ENCODE assay signal across 11 mouse cellular contexts in the genomic region with DNA sequence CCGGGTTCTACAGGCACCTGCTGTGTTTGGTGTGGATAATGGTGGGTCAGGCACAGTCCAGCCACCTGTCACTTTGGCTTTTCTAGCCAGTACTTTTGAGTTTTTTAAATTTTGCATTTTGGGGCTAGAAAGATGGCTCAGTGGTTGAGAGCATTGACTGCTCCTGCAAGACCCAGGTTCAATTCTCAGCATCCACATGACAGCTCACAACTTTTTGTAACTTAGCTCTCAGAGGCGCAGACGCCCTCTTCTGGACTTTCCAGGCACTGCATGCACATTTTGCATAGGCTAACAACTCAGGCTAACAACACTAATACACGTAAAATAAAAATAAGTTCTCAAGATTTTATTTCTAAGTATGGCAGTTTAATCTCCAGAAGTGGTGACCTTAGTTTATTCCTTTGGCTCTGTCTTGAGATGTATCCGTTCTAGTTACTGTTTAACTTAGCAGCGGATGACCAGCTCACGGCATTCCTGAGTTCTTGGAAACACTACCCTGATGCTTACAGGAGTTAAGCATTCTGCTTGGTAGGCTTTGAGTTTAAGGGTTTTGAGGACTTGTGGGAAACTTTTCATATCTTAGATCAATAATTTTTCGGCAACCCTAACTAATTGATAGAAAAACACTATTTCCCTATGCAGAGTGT. TPM values are rescaled to one million over a fixed set of nuclear protein-coding genes. Genes with fewer than 3 reads are reported as not detected.
A peak's percentile ranks its signal among the peaks of the same experiment; 100 is the strongest.
DNase-seq lines count a peak whose midpoint lies in the region; ATAC-seq and TF ChIP-seq lines count a peak whose summit lies in the region.
"Had no signal": no experiment of that assay in that cellular context is flagged by ENCODE, and none has a peak within 500 bp of the region (broad histone marks: within the 10 kb centered on the region; RNA-seq: fewer than 3 reads in every experiment).

No protein-coding gene starts in this region.

- in situ Hi-C loops in Patski (cut with MboI; ENCODE audit: low pct_unique_long_range_greater_than_20kb): loop anchor here (5.0 kb wide), 2 partner anchors 46 to 176 kb away; no protein-coding TSS in a partner anchor

- H3K4me2 ChIP-seq in forebrain, postnatal 0 days (ENCODE audit: low read depth): no peak overlapping the region
- no peak overlapping the region for H3K4me2 ChIP-seq in forebrain, embryonic 16.5 days (ENCODE audit: low read length)
- no peak overlapping the region for H3K4me2 ChIP-seq in lung, postnatal 0 days (replicated peaks; ENCODE audit: low read depth, low read length)

- H3K27me3 ChIP-seq in forebrain, postnatal 0 days (ENCODE audit: insufficient read depth, low read length): no peaks in the 10 kb centered on the region
- no peaks in the 10 kb centered on the region for H3K27me3 ChIP-seq in forebrain, embryonic 16.5 days (replicated peaks; ENCODE audit: control insufficient read depth, insufficient read depth, low read length)
- H3K27me3 ChIP-seq in lung, postnatal 0 days (replicated peaks; ENCODE audit: insufficient read depth, low read length): no peaks in the 10 kb centered on the region
- no peaks in the 10 kb centered on the region for H3K27me3 ChIP-seq in Patski

- no peak for ATAC-seq in forebrain, postnatal 0 days
- ATAC-seq in forebrain, embryonic 16.5 days: no peak
- no peak for ATAC-seq in lung, postnatal 0 days
- ATAC-seq in Patski: no peak
- peak; percentile 54; the same call in 1 of the 2 replicates for ATAC-seq in megakaryocyte progenitor cell, adult 5-6 weeks (replicated peaks; ENCODE audit: poor library complexity)

- H3K9ac ChIP-seq in forebrain, postnatal 0 days: no peak overlapping the region
- H3K9ac ChIP-seq in forebrain, embryonic 16.5 days (replicated peaks; ENCODE audit: low read depth, low read length): no peak overlapping the region
- H3K9ac ChIP-seq in lung, postnatal 0 days (replicated peaks; ENCODE audit: low read depth): no peak overlapping the region

- no peaks in the 10 kb centered on the region for H3K4me1 ChIP-seq in forebrain, postnatal 0 days (ENCODE audit: insufficient read depth)
- H3K4me1 ChIP-seq in forebrain, embryonic 16.5 days (replicated peaks; ENCODE audit: control insufficient read depth, insufficient read depth, low read length): no peaks in the 10 kb centered on the region
- no peaks in the 10 kb centered on the region for H3K4me1 ChIP-seq in lung, postnatal 0 days (ENCODE audit: insufficient read depth, low read depth, low read length)

- no peak overlapping the region for H3K4me3 ChIP-seq in forebrain, postnatal 0 days (ENCODE audit: low read depth, low read length)
- no peak overlapping the region for H3K4me3 ChIP-seq in forebrain, embryonic 16.5 days (replicated peaks; ENCODE audit: low read length)
- no peak overlapping the region for H3K4me3 ChIP-seq in lung, postnatal 0 days (ENCODE audit: low read depth, low read length)

- WGBS in forebrain, postnatal 0 days: 91% methylated on average over 8 of the region's 8 CpGs
- WGBS in forebrain, embryonic 16.5 days: 92% methylated on average over 8 of the region's 8 CpGs
- 88% methylated on average over 8 of the region's 8 CpGs for WGBS in lung, postnatal 0 days

- POLR2A ChIA-PET in Patski (lab: Charles Lee): no interaction called here

- DNase-seq in forebrain, postnatal 0 days: no peak
- DNase-seq in lung, postnatal 0 days (ENCODE audit: low spot score): no peak
- no peak for DNase-seq in lung, adult 18-20 months
- no peak for DNase-seq in Patski (ENCODE audit: low read depth, low spot score)
- no peak for DNase-seq in adrenal gland, adult 18-20 months (ENCODE audit: low spot score in 2 of 2)
- DNase-seq in adrenal gland, postnatal 36 days: no peak
- DNase-seq: gastrocnemius, postnatal 25 days had no signal

- no peak for TF ChIP-seq EP300 in lung, postnatal 0 days (IDR thresholded peaks at IDR 0.05)

- CTCF ChIA-PET in Patski (lab: Charles Lee): interaction anchor here (1.0 to 1.2 kb wide), 2 partner anchors 176 to 185 kb away, joined by 3 read pairs; no protein-coding TSS in a partner anchor

- peak; percentile 36; the same call in 1 of the 2 replicates for TF ChIP-seq CTCF in forebrain, postnatal 0 days (IDR thresholded peaks at IDR 0.05; ENCODE audit: low read depth)
- peak; percentile 36 for TF ChIP-seq CTCF in lung, postnatal 0 days (IDR thresholded peaks at IDR 0.05)
- TF ChIP-seq CTCF in Patski (IDR thresholded peaks at IDR 0.05): peak; percentile 54

- no peak overlapping the region for H3K27ac ChIP-seq in forebrain, postnatal 0 days (ENCODE audit: low read depth, low read length)
- H3K27ac ChIP-seq in forebrain, embryonic 16.5 days (ENCODE audit: low read length): no peak overlapping the region
- no peak overlapping the region for H3K27ac ChIP-seq in lung, postnatal 0 days (ENCODE audit: low read length)

- no peaks in the 10 kb centered on the region for H3K9me3 ChIP-seq in forebrain, postnatal 0 days (ENCODE audit: low read length)
- no peaks in the 10 kb centered on the region for H3K9me3 ChIP-seq in forebrain, embryonic 16.5 days (ENCODE audit: control insufficient read depth, low read length)
- no peaks in the 10 kb centered on the region for H3K9me3 ChIP-seq in lung, postnatal 0 days (ENCODE audit: low read length)

- peaks cover 71% of the 10 kb centered on the region for H3K36me3 ChIP-seq in forebrain, postnatal 0 days (ENCODE audit: insufficient read depth)
- peaks cover 30% of the 10 kb centered on the region for H3K36me3 ChIP-seq in forebrain, embryonic 16.5 days (ENCODE audit: control insufficient read depth, insufficient read depth)
- peaks cover 16% of the 10 kb centered on the region; the same call in 1 of the 2 replicates for H3K36me3 ChIP-seq in lung, postnatal 0 days (ENCODE audit: insufficient read depth, low read length)

RNA-seq across cellular contexts. Expression of a gene that starts 23.5 kb away (rescaled TPM):
- 11.6 and 13.9 TPM in 2 replicates for total RNA-seq in forebrain, postnatal 0 days (2014; rRNA removed)
- polyA plus RNA-seq in forebrain, postnatal 0 days (2015; fragmentation: Nextera tagmentation; extraction: Ambion mirVana): 9.1 and 13.2 TPM in 2 replicates
- polyA plus RNA-seq in forebrain, embryonic 16.5 days (2015; fragmentation: Nextera tagmentation; extraction: Ambion mirVana): 23.5 and 26.3 TPM in 2 replicates
- polyA plus RNA-seq in lung, postnatal 0 days (2015; fragmentation: Nextera tagmentation; extraction: Ambion mirVana): 7.4 and 7.9 TPM in 2 replicates
- 18.6 TPM for polyA plus RNA-seq in Patski (2021)
- 21.6 and 22.1 TPM in 2 replicates for total RNA-seq in megakaryocyte progenitor cell, adult 5-6 weeks (2015)
- total RNA-seq in megakaryocyte progenitor cell, adult 5-6 weeks (2017): 14.1 and 18.7 TPM in 2 replicates
- 10 to 100 TPM; 16.7 to 17.8 TPM for total RNA-seq in adrenal gland, adult 18-20 months (2021)
- total RNA-seq in adrenal gland, postnatal 36 days (2021): 10 to 100 TPM; 17.1 to 21.6 TPM

RNA-seq across cellular contexts. Expression of a gene that starts 42.6 kb away (rescaled TPM):
- total RNA-seq in forebrain, postnatal 0 days (2014; rRNA removed): 0.86 and 2.4 TPM in 2 replicates
- polyA plus RNA-seq in forebrain, postnatal 0 days (2015; fragmentation: Nextera tagmentation; extraction: Ambion mirVana): 1.3 and 1.6 TPM in 2 replicates
- polyA plus RNA-seq in forebrain, embryonic 16.5 days (2015; fragmentation: Nextera tagmentation; extraction: Ambion mirVana): 0.88 and 1.3 TPM in 2 replicates
- polyA plus RNA-seq in lung, postnatal 0 days (2015; fragmentation: Nextera tagmentation; extraction: Ambion mirVana): 55.6 and 56.4 TPM in 2 replicates
- not detected for polyA plus RNA-seq in Patski (2021)
- not detected in 2 replicates for total RNA-seq in megakaryocyte progenitor cell, adult 5-6 weeks (2015)
- total RNA-seq in megakaryocyte progenitor cell, adult 5-6 weeks (2017): not detected in 2 replicates
- total RNA-seq in adrenal gland, adult 18-20 months (2021): 1 to 10 TPM; 1.4 to 2.1 TPM
- 1 to 10 TPM; 1.5 to 2.2 TPM for total RNA-seq in adrenal gland, postnatal 36 days (2021)
- total RNA-seq: neutrophil, adult 5-6 weeks had no signal
- polyA plus RNA-seq: liver, embryonic 16.5 days had no signal
